8 mouse cellular contexts compared by ENCODE assay signal in genomic region chrX:160502048-160503041, GRCm38 (mm10). TPM values are rescaled to one million over a fixed set of nuclear protein-coding genes. Genes with fewer than 3 reads are reported as not detected.
DNase-seq lines count a peak whose midpoint lies in the region; ATAC-seq and TF ChIP-seq lines count a peak whose summit lies in the region.

TSS of gene Phka2 (plus strand) at chrX:160502166.

- peak; percentile 91 for DNase-seq in B cell, adult 2 months
- peak; percentile 91 for DNase-seq in brain, adult 2 months (ENCODE audit: low read depth, low spot score)
- DNase-seq in liver, adult 2 months (ENCODE audit: extremely low read depth, low read depth, low spot score): peak; percentile 63
- peak; percentile 87 for DNase-seq in splenic B cell, adult 2 months (ENCODE audit: low read depth, low spot score)

- H3K4me2 ChIP-seq in heart, embryonic 11.5 days: peak within 1 kb of the TSS; percentile 67
- H3K4me2 ChIP-seq in kidney, embryonic 16.5 days (replicated peaks; ENCODE audit: low read depth, low read length): peak within 1 kb of the TSS; percentile 59
- peak within 1 kb of the TSS; percentile 80 for H3K4me2 ChIP-seq in myocyte (ENCODE audit: low read depth)

- 18% methylated on average over 58 of the region's 61 CpGs for WGBS in heart, embryonic 11.5 days (ENCODE audit: insufficient replicate concordance)
- WGBS in kidney, embryonic 16.5 days: 19% methylated on average over 61 of the region's 61 CpGs
- under 1% methylated on average over 57 of the region's 61 CpGs for WGBS in liver, adult 2 months

- no peaks in the 10 kb centered on the region for H3K4me1 ChIP-seq in heart, embryonic 11.5 days (ENCODE audit: control insufficient read depth, insufficient read depth, low read length)
- H3K4me1 ChIP-seq in kidney, embryonic 16.5 days (ENCODE audit: insufficient read depth, low read length): peaks cover 6% of the 10 kb centered on the region; the same call in 1 of the 2 replicates
- peaks cover 3% of the 10 kb centered on the region; the same call in 1 of the 2 replicates for H3K4me1 ChIP-seq in liver, adult 2 months (ENCODE audit: control insufficient read depth, insufficient read depth, low read length)

- TF ChIP-seq POLR2A in liver, adult 2 months (IDR thresholded peaks at IDR 0.05; ENCODE audit: extremely low read depth, insufficient read depth, low read length): no peak
- peak; percentile 38 for TF ChIP-seq POLR2A in myocyte (IDR thresholded peaks at IDR 0.05; ENCODE audit: insufficient read length, low read depth)

- no peaks in the 10 kb centered on the region for H3K9me3 ChIP-seq in heart, embryonic 11.5 days (replicated peaks; ENCODE audit: control insufficient read depth, low read length)
- no peaks in the 10 kb centered on the region for H3K9me3 ChIP-seq in kidney, embryonic 16.5 days (ENCODE audit: low read length)

- 0 out of 2 replicates have a peak, but pooled peaks cover 3% of the 10 kb centered on the region for H3K79me2 ChIP-seq in liver, adult 2 months (ENCODE audit: control insufficient read depth, insufficient read depth, low read length)
- H3K79me2 ChIP-seq in myocyte (ENCODE audit: control insufficient read depth, insufficient read depth): peaks cover 3% of the 10 kb centered on the region

- H3K27me3 ChIP-seq in heart, embryonic 11.5 days (ENCODE audit: control insufficient read depth, insufficient read depth, low read length): no peaks in the 10 kb centered on the region
- H3K27me3 ChIP-seq in kidney, embryonic 16.5 days (ENCODE audit: insufficient read depth, low read length): peaks cover 9% of the 10 kb centered on the region; the same call in 1 of the 2 replicates
- no peaks in the 10 kb centered on the region for H3K27me3 ChIP-seq in liver, adult 2 months (ENCODE audit: control insufficient read depth, insufficient read depth, low read length)
- no peaks in the 10 kb centered on the region for H3K27me3 ChIP-seq in myocyte (ENCODE audit: control insufficient read depth, insufficient read depth, insufficient read length)
- H3K27me3 ChIP-seq in splenic B cell, adult 2 months (ENCODE audit: control insufficient read depth, insufficient read depth, low read length, poor library complexity, severe bottlenecking): no peaks in the 10 kb centered on the region

- peak within 1 kb of the TSS; percentile 59 for H3K9ac ChIP-seq in heart, embryonic 11.5 days (ENCODE audit: low read depth, low read length)
- peak within 1 kb of the TSS; percentile 72 for H3K9ac ChIP-seq in kidney, embryonic 16.5 days (replicated peaks; ENCODE audit: low read length)
- peak within 1 kb of the TSS; percentile 57 for H3K9ac ChIP-seq in liver, adult 2 months (ENCODE audit: low read depth, low read length)

- peak; percentile 96 for ATAC-seq in erythroblast, adult 5-6 weeks (replicated peaks; ENCODE audit: low FRiP score, poor library complexity, severe bottlenecking)
- ATAC-seq in heart, embryonic 11.5 days (replicated peaks; ENCODE audit: insufficient number of reproducible peaks, low FRiP score, low TSS enrichment): peak; percentile 96
- peak; percentile 98 for ATAC-seq in kidney, embryonic 16.5 days (ENCODE audit: low FRiP score, low TSS enrichment)

- TF ChIP-seq CTCF in liver, adult 2 months (IDR thresholded peaks at IDR 0.05; ENCODE audit: low read depth, low read length): no peak

- peak within 1 kb of the TSS; percentile 58 for H3K4me3 ChIP-seq in heart, embryonic 11.5 days (ENCODE audit: low read depth, low read length)
- H3K4me3 ChIP-seq in kidney, embryonic 16.5 days (ENCODE audit: low read length): peak within 1 kb of the TSS; percentile 66
- H3K4me3 ChIP-seq in liver, adult 2 months (ENCODE audit: insufficient read depth, low read depth, low read length): peak within 1 kb of the TSS; percentile 92
- H3K4me3 ChIP-seq in myocyte: peak within 1 kb of the TSS; percentile 68

- H3K27ac ChIP-seq in heart, embryonic 11.5 days (ENCODE audit: low read depth, low read length): peak within 1 kb of the TSS; percentile 90
- H3K27ac ChIP-seq in kidney, embryonic 16.5 days (ENCODE audit: low read length): peak within 1 kb of the TSS; percentile 92
- H3K27ac ChIP-seq in liver, adult 2 months (replicated peaks; ENCODE audit: insufficient read depth, low read depth, low read length): peak within 1 kb of the TSS; percentile 79

- peak within 1 kb of the TSS; percentile 63 for H3ac ChIP-seq in myocyte (ENCODE audit: control insufficient read depth, insufficient read length)

- H3K36me3 ChIP-seq in heart, embryonic 11.5 days (ENCODE audit: control insufficient read depth, insufficient read depth, low read length): no peaks in the 10 kb centered on the region
- H3K36me3 ChIP-seq in kidney, embryonic 16.5 days (ENCODE audit: insufficient read depth, low read length): no peaks in the 10 kb centered on the region
- H3K36me3 ChIP-seq in liver, adult 2 months (ENCODE audit: control insufficient read depth, insufficient read depth, low read length): no peaks in the 10 kb centered on the region
- H3K36me3 ChIP-seq in myocyte (ENCODE audit: control insufficient read depth, insufficient read depth): no peaks in the 10 kb centered on the region
- H3K36me3 ChIP-seq in splenic B cell, adult 2 months (ENCODE audit: control insufficient read depth, insufficient read depth, low read length, poor library complexity, severe bottlenecking): no peaks in the 10 kb centered on the region

TF ChIP-seq in myocyte, 11 proteins besides CTCF, POLR2A, EP300 and RAD21:
- peak; percentile 2 for TF ChIP-seq POLR2AphosphoS2 (IDR thresholded peaks at IDR 0.05; ENCODE audit: insufficient read length, low read depth)
- TF ChIP-seq MYOG (IDR thresholded peaks at IDR 0.05; ENCODE audit: control insufficient read depth in 1 of 3, insufficient read depth in 1 of 3, insufficient read length in 2 of 3, low read depth in 2 of 3): peak in 1 of 3 experiments; percentile 8
- TF ChIP-seq E2F4 (IDR thresholded peaks at IDR 0.05; ENCODE audit: insufficient read depth): no peak
- TF ChIP-seq REST (IDR thresholded peaks at IDR 0.05; ENCODE audit: insufficient read depth, insufficient read length): no peak
- no peak for TF ChIP-seq USF1 (IDR thresholded peaks at IDR 0.05; ENCODE audit: low read depth)

RNA-seq across cellular contexts. Expression of gene Phka2, which starts in this region (rescaled TPM):
- 13.4 and 19.4 TPM in 2 replicates for total RNA-seq in erythroblast, adult 5-6 weeks (2015; ENCODE audit: low replicate concordance)
- 12.1 and 15.2 TPM in 2 replicates for total RNA-seq in erythroblast, adult 5-6 weeks (2017; ENCODE audit: low replicate concordance)
- polyA plus RNA-seq in heart, embryonic 11.5 days (2014; fragmentation: Nextera tagmentation; extraction: Ambion mirVana): 22.0 and 23.6 TPM in 2 replicates
- polyA plus RNA-seq in kidney, embryonic 16.5 days (2015; fragmentation: Nextera tagmentation; extraction: Ambion mirVana): 15.8 and 15.9 TPM in 2 replicates
- 24.3 and 28.6 TPM in 2 replicates for total RNA-seq in liver, adult 2 months (2014; rRNA removed)
- polyA plus RNA-seq in liver, adult 2 months (2012; rRNA removed): 11.4 and 15.2 TPM in 2 replicates
- polyA plus RNA-seq in myocyte (2012; fragmentation: generic; extraction: Trizol): 12.1 TPM

Comparison
In these comparisons a context has a peak if more than half of its experiments do, and no peak if none do; other contexts are left out.
1. Peak in every context shown above with its lines: DNase-seq, ATAC-seq, H3K4me3 ChIP-seq and H3K27ac ChIP-seq.